Mouse (Mus musculus): ENCODE measurements around the gene Ccdc185. TPM values are rescaled to one million over a fixed set of nuclear protein-coding genes. Genes with fewer than 3 reads are reported as not detected.

Ccdc185 gene
- polyA plus RNA-seq, 1 experiment from 2014 or later: not detected

DNA sequence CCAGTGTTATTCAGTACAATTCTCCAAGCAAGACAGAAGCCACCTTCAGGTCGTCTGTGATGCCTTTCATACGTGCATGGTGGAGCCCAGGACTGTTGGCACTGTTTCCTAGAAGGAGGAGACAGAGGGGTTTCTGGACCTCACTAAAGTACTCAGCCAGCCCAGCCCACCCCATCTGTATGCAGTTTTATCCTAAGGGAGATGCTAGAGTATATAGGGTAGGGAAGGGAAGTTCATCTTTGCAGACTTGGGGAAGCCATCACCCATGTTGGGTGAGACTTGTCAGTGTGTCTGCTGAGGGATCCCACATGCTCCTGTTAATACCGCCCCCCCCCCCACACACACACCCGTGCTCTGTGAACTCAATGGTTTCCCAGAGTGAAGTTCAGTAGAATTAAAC, 13.1 kb downstream of the Ccdc185 start:
- H3K27me3 ChIP-seq: no peaks in the 10 kb centered on the region
- H3K4me2 ChIP-seq: no peak overlapping the region
- no peaks in the 10 kb centered on the region for H3K9me3 ChIP-seq (replicated peaks)
- H3K9ac ChIP-seq: no peak overlapping the region
- ATAC-seq (ENCODE audit: low read depth) (no peak), DNase-seq (no peak)
- H3K4me3 ChIP-seq (replicated peaks): no peak overlapping the region
- no peaks in the 10 kb centered on the region for H3K36me3 ChIP-seq
- no peaks in the 10 kb centered on the region for H3K4me1 ChIP-seq (replicated peaks)
- WGBS (ENCODE audit: insufficient replicate concordance): 50% methylated on average over 4 of the region's 4 CpGs
- no peak overlapping the region for H3K27ac ChIP-seq

DNA sequence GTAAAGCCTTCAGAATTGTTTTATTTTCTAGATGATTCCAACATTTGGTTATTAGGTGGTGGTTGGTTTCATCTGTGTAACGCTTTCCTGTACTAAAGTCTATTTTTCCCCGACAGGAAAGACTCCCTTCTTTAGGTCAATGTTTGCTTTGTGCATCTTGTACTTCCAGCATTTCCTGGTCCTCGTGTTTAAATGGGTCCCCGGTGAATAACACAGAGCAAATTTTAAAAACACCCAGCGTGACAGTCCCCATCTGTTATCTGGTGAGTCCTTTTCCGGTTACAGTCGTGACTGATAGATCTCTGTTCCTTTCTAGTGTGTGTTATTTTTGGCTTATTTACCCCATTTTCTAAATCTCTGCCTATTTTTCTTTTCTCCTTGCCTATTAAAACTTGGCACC, 16.3 kb downstream of the Ccdc185 start:
- Histone ChIP-seq H3K27ac (no peak overlapping the region), H3K4me2 (no peak overlapping the region), H3K9me3 (replicated peaks) (no peaks in the 10 kb centered on the region), H3K36me3 (no peaks in the 10 kb centered on the region), H3K27me3 (no peaks in the 10 kb centered on the region), H3K4me3 (replicated peaks) (no peak overlapping the region), H3K9ac (no peak overlapping the region), H3K4me1 (replicated peaks) (no peaks in the 10 kb centered on the region)
- no peak for DNase-seq
- no peak for ATAC-seq (ENCODE audit: low read depth)
- WGBS (ENCODE audit: insufficient replicate concordance): 18% methylated on average over 7 of the region's 7 CpGs

DNA sequence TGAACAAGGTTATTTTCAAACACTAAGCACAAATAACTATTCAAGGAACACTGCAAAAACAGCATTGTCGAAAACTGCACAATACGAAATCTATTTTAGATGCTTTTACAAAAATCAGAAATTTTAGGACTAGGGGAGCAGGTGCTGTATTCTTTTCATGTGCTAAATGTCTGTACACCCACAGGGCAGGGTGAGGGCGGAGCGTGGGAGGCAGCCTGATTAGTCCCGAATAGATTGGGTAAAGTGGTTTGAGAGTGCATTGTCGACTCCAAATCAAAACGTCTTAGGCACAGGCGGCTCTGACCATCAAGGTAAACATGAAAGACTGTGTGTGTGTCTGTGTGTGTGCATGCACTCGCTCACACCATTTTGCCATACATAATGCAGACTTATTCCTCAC, 20.0 kb downstream of the Ccdc185 start:
- H3K4me1 ChIP-seq (replicated peaks): no peaks in the 10 kb centered on the region
- no peak overlapping the region for H3K4me2 ChIP-seq
- no peak for ATAC-seq (ENCODE audit: low read depth)
- 64% methylated on average over 9 of the region's 9 CpGs for WGBS (ENCODE audit: insufficient replicate concordance)
- no peaks in the 10 kb centered on the region for H3K9me3 ChIP-seq (replicated peaks)
- no peaks in the 10 kb centered on the region for H3K36me3 ChIP-seq
- no peak overlapping the region for H3K27ac ChIP-seq
- DNase-seq: no peak
- no peak overlapping the region for H3K4me3 ChIP-seq (replicated peaks)
- H3K27me3 ChIP-seq: no peaks in the 10 kb centered on the region
- H3K9ac ChIP-seq: no peak overlapping the region

DNA sequence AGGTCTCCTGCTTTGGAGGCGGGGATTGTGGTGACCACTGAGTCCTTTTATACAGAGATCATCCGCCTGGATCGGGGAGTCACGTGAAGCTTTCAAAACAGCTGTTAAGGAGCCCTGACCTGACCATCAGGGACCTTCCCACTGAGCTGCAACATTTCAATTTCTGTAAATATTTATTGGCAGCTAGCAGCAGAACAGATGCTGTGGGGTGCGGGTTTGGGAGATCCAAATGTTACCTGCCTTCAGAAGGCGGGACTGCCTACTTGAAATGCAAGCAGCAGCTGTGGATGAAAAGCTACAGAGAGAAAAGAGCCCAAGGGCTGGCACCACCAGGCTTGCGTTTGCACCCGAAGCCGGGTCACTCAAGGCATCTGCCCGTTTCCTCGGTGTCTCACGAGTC, 21.4 kb downstream of the Ccdc185 start:
- Histone ChIP-seq H3K27me3 (no peaks in the 10 kb centered on the region), H3K4me3 (replicated peaks) (no peak overlapping the region), H3K36me3 (no peaks in the 10 kb centered on the region), H3K4me2 (no peak overlapping the region), H3K9me3 (replicated peaks) (no peaks in the 10 kb centered on the region), H3K27ac (no peak overlapping the region), H3K9ac (no peak overlapping the region), H3K4me1 (replicated peaks) (no peaks in the 10 kb centered on the region)
- ATAC-seq (ENCODE audit: low read depth) (no peak), DNase-seq (no peak)
- WGBS (ENCODE audit: insufficient replicate concordance): 63% methylated on average over 12 of the region's 12 CpGs

DNA sequence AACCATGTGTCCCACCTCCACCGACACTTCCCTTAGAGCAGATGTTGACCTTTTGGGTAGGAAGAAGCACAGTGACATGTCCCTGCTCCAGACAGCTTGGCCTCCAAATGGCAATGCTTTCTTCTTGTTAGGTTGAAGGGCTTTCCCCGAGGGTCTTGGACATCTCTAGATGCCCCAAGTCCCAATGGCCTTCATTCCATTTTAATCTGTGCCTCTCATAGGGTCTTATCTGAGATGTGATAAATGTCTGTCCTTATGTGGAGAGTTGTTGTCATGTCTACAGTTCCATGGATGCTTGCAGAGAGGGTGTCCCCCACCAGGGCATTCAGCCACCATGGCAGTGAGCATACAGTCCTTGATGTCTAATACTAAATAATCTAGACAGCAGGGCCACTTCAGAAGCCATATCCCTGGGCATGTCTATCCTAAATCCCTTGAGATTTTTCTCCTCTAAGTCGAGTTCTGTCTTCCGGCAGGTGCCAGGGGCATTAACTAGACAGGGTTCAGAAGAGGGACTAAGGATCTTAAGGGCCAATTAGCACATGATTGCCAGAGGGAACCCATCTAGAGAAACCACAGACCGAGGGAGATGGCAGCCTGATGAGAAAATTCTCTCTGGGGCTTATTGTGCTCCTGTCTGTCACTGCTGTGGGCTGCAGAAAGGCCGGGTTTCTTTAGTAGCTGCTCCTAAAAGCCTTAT, 34.6 kb downstream of the Ccdc185 start:
- no peaks in the 10 kb centered on the region for H3K27me3 ChIP-seq
- no peaks in the 10 kb centered on the region for H3K36me3 ChIP-seq
- 55% methylated on average over 6 of the region's 6 CpGs for WGBS (ENCODE audit: insufficient replicate concordance)
- ATAC-seq (ENCODE audit: low read depth) (no peak), DNase-seq (no peak)
- H3K9ac ChIP-seq: no peak overlapping the region
- no peaks in the 10 kb centered on the region for H3K9me3 ChIP-seq (replicated peaks)
- H3K4me3 ChIP-seq (replicated peaks): no peak overlapping the region
- no peaks in the 10 kb centered on the region for H3K4me1 ChIP-seq (replicated peaks)
- H3K4me2 ChIP-seq: no peak overlapping the region
- H3K27ac ChIP-seq: no peak overlapping the region

DNA sequence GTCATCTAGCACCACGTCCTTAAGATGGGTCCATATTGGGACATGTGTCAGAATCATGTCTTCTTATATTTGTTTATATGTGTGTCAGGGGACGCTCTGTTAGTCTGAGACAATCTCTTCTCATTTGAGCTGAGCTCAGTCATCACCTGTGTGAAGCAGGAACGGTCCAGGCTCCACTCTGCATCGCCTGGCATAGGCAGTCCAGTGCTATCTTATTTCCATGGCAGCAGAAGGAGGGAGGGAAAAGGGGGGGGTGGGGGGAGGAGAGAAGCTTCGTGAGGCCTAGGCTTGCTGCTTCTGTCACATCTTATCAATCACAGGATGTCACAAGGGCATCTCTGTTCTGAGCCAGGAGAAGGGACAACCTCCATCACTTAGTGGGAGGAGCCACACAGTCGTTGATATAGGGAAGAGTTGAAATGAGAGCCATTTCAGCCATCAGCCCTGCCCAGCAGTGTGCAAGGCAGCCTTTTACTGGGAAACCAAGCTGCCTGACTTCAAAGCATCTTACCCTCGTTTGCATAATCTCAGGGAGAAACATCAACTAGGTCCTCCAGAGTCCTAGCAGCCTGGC, 37.5 kb downstream of the Ccdc185 start:
- Histone ChIP-seq H3K9me3 (replicated peaks) (no peaks in the 10 kb centered on the region), H3K4me2 (no peak overlapping the region), H3K27me3 (no peaks in the 10 kb centered on the region), H3K27ac (no peak overlapping the region), H3K4me1 (replicated peaks) (no peaks in the 10 kb centered on the region), H3K4me3 (replicated peaks) (no peak overlapping the region), H3K9ac (no peak overlapping the region), H3K36me3 (no peaks in the 10 kb centered on the region)
- WGBS (ENCODE audit: insufficient replicate concordance): 40% methylated on average over 7 of the region's 7 CpGs
- DNase-seq (no peak), ATAC-seq (ENCODE audit: low read depth) (no peak)

DNA sequence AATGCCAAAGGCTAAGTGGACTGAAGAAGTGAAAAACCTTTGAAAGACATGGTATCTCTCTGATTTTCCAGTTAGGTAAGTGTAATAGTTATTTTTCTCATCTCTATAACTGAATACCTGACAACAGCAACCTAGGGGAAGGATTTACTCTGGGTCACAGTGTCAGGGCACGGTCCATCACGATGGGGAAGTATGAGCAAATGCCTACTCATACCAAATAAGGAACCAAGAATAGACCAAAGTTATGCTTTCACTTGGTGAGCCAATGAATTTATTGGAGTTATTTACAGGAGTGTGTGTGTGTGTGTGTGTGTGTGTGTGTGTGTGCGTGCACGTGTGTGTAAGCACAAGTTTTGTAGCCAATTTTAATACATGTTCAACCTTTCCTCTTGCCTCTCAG, 41.5 kb downstream of the Ccdc185 start:
- H3K27ac ChIP-seq: no peak overlapping the region
- no peak for ATAC-seq (ENCODE audit: low read depth)
- no peak overlapping the region for H3K4me2 ChIP-seq
- H3K9me3 ChIP-seq (replicated peaks): no peaks in the 10 kb centered on the region
- WGBS (ENCODE audit: insufficient replicate concordance): 70% methylated on average over 4 of the region's 4 CpGs
- no peaks in the 10 kb centered on the region for H3K27me3 ChIP-seq
- no peaks in the 10 kb centered on the region for H3K4me1 ChIP-seq (replicated peaks)
- no peaks in the 10 kb centered on the region for H3K36me3 ChIP-seq
- no peak overlapping the region for H3K4me3 ChIP-seq (replicated peaks)
- no peak overlapping the region for H3K9ac ChIP-seq
- DNase-seq: no peak

DNA sequence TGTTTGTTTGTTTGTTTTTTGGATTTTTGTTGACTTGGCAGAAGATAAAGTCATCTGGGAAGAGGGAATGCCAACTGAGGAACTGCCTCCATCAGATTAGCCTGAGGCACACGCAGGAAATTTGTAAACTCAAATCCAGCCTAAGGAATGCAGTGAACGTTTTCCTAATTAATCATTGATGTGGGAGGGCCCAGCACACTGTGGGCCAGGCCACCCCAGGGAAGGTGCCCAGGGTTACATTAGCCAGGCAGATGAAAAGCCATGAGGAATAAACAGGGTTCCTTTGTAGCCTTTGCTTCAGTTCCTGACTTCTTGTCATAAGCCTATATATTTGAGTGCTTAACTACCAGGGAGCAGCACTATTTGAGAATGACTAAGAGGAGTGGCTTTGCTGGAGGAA, 44.1 kb downstream of the Ccdc185 start:
- Histone ChIP-seq H3K36me3 (no peaks in the 10 kb centered on the region), H3K9ac (no peak overlapping the region), H3K9me3 (replicated peaks) (no peaks in the 10 kb centered on the region), H3K27me3 (no peaks in the 10 kb centered on the region), H3K4me3 (replicated peaks) (no peak overlapping the region), H3K4me1 (replicated peaks) (no peaks in the 10 kb centered on the region), H3K4me2 (no peak overlapping the region), H3K27ac (no peak overlapping the region)
- 29% methylated on average over 2 of the region's 2 CpGs for WGBS (ENCODE audit: insufficient replicate concordance)
- no peak for DNase-seq
- ATAC-seq (ENCODE audit: low read depth): no peak

DNA sequence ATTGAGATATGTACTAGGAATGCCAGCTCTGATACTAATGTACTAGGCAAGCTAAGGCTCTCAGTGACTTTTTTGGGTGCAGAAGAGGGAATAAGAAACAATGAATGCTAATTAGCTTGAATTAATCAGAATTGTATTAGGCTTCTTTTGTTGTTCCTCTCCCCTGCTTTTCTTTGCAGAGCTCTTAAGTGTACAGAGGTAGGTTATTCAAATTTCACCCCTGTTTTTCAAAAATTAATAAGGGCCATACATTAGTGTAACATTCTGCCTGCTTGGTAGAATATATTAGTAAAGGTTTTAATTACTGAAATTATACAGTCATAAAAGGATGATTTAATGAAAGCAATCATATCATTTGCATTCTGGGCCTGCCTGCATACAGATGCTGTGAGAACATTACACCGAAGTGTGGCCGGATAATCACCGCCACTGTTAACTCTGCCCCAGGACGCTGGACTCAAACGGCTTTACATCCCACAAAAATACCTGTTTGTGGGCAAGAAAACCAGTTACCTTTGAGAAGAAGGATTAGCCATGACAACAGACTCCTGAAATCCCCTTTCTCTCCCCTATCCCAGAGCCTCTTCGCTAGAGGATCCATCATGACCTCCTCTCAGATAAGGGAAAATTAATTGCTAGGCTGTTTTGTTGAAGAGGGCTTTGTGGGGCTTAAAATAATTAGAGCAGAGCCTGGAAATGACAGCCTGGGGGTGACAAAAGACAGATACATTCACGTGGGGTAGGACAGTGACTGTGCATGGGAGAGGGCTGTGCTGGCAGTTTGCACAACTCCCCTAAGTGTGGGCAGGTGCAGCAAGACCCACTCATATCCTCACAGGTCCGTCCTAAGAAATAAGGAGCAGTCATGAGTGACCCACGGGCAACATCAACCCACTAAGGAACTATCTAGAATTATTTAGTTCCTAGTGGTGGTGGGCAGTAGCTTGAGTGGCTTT, 49.3 kb downstream of the Ccdc185 start:
- Histone ChIP-seq H3K27me3 (no peaks in the 10 kb centered on the region), H3K9me3 (replicated peaks) (no peaks in the 10 kb centered on the region), H3K4me2 (no peak overlapping the region), H3K4me1 (replicated peaks) (no peaks in the 10 kb centered on the region), H3K4me3 (replicated peaks) (no peak overlapping the region), H3K27ac (no peak overlapping the region), H3K9ac (no peak overlapping the region), H3K36me3 (no peaks in the 10 kb centered on the region)
- ATAC-seq (ENCODE audit: low read depth): no peak
- WGBS (ENCODE audit: insufficient replicate concordance): 61% methylated on average over 9 of the region's 9 CpGs
- DNase-seq: no peak
